Mouse (Mus musculus): ENCODE data around the gene Acox1. TPM values are rescaled to one million over a fixed set of nuclear protein-coding genes. Genes with fewer than 3 reads are reported as not detected.

Acox1 gene
- total and polyA plus RNA-seq, 3 experiments, result 16.1 to 16.8 TPM; not detected in 1

- TF ChIP-seq GABPA (IDR thresholded peaks at IDR 0.05; ENCODE audit: low read depth, low read length) (no peak), ETS1 (IDR thresholded peaks at IDR 0.05; ENCODE audit: low read depth, low read length) (peak; percentile 91), TCF12 (IDR thresholded peaks at IDR 0.05; ENCODE audit: low read depth, low read length) (peak; percentile 88), MAX (IDR thresholded peaks at IDR 0.05; ENCODE audit: low read length) (no peak), USF1 (IDR thresholded peaks at IDR 0.05; ENCODE audit: low read depth, low read length) (no peak), RAD21 (IDR thresholded peaks at IDR 0.05; ENCODE audit: low read depth, low read length) (no peak)
Observed at GRCm38 (mm10) chr11:116194619-116195018, 4.2 kb downstream of the Acox1 start (continued).

GRCm38 (mm10) chr11:116187226-116187930 is 11.5 kb downstream of the Acox1 start:
- H3K36me3 ChIP-seq (ENCODE audit: control insufficient read depth in 1 of 2, insufficient read depth in 2 of 2, low read length in 2 of 2), result peaks cover 0 to 5% of the 10 kb centered on the region in 2 experiments; a peak in 2 of 4 replicates
- no peaks in the 10 kb centered on the region for H3K27me3 ChIP-seq (ENCODE audit: control insufficient read depth in 1 of 2, insufficient read depth in 2 of 2, low read length in 2 of 2)
- no peaks in the 10 kb centered on the region for H3K79me2 ChIP-seq (ENCODE audit: control insufficient read depth, insufficient read depth, low read length, poor library complexity)
- H3K4me1 ChIP-seq (ENCODE audit: control insufficient read depth in 1 of 2, insufficient read depth in 2 of 2, low read length in 2 of 2), result no peaks in the 10 kb centered on the region
- DNase-seq (ENCODE audit: low read depth, low spot score), result no peak
- no peak for TF ChIP-seq ELF1 (IDR thresholded peaks at IDR 0.05; ENCODE audit: low read depth, low read length)
- no peak for TF ChIP-seq HCFC1 (IDR thresholded peaks at IDR 0.05; ENCODE audit: low read depth, low read length)
- H3K4me3 ChIP-seq (ENCODE audit: control insufficient read depth in 1 of 2, insufficient read depth in 1 of 2, low read depth in 2 of 2, low read length in 2 of 2), result no peak overlapping the region
- H3K9ac ChIP-seq (ENCODE audit: control insufficient read depth, low read depth, low read length, poor library complexity, severe bottlenecking), result no peak overlapping the region
- no peak overlapping the region for H3K27ac ChIP-seq (ENCODE audit: control insufficient read depth, low read depth, low read length)
- no peaks in the 10 kb centered on the region for H3K9me3 ChIP-seq (replicated peaks; ENCODE audit: insufficient read depth, low read length)

- H3K4me3 ChIP-seq (ENCODE audit: control insufficient read depth in 1 of 2, insufficient read depth in 1 of 2, low read depth in 2 of 2, low read length in 2 of 2), result no peak overlapping the region
- H3K4me1 ChIP-seq (ENCODE audit: control insufficient read depth in 1 of 2, insufficient read depth in 2 of 2, low read length in 2 of 2), result no peaks in the 10 kb centered on the region
- no peaks in the 10 kb centered on the region for H3K9me3 ChIP-seq (replicated peaks; ENCODE audit: insufficient read depth, low read length)
- no peak for TF ChIP-seq SIN3A (IDR thresholded peaks at IDR 0.05; ENCODE audit: low read length)
- TF ChIP-seq TCF12 (IDR thresholded peaks at IDR 0.05; ENCODE audit: low read depth, low read length), result no peak
- TF ChIP-seq MAFK (IDR thresholded peaks at IDR 0.05; ENCODE audit: borderline replicate concordance, low read depth, low read length), result no peak
- no peak for TF ChIP-seq ETS1 (IDR thresholded peaks at IDR 0.05; ENCODE audit: low read depth, low read length)
- no peak for TF ChIP-seq ZC3H11A (IDR thresholded peaks at IDR 0.05; ENCODE audit: low read depth, low read length)
- no peak for DNase-seq (ENCODE audit: low read depth, low spot score)
- no peaks in the 10 kb centered on the region for H3K27me3 ChIP-seq (ENCODE audit: control insufficient read depth in 1 of 2, insufficient read depth in 2 of 2, low read length in 2 of 2)
- H3K9ac ChIP-seq (ENCODE audit: control insufficient read depth, low read depth, low read length, poor library complexity, severe bottlenecking), result no peak overlapping the region
- peaks cover 0 to 8% of the 10 kb centered on the region in 2 experiments; a peak in 2 of 4 replicates for H3K36me3 ChIP-seq (ENCODE audit: control insufficient read depth in 1 of 2, insufficient read depth in 2 of 2, low read length in 2 of 2)
- no peaks in the 10 kb centered on the region for H3K79me2 ChIP-seq (ENCODE audit: control insufficient read depth, insufficient read depth, low read length, poor library complexity)
- no peak overlapping the region for H3K27ac ChIP-seq (ENCODE audit: control insufficient read depth, low read depth, low read length)
Observed at GRCm38 (mm10) chr11:116186360-116186759, 12.5 kb downstream of the Acox1 start.

GRCm38 (mm10) chr11:116185836-116186235 is 13.0 kb downstream of the Acox1 start:
- no peak for DNase-seq (ENCODE audit: low read depth, low spot score)
- Histone ChIP-seq H3K27ac (ENCODE audit: control insufficient read depth, low read depth, low read length) (no peak overlapping the region), H3K4me1 (ENCODE audit: control insufficient read depth in 1 of 2, insufficient read depth in 2 of 2, low read length in 2 of 2) (no peaks in the 10 kb centered on the region), H3K4me3 (ENCODE audit: control insufficient read depth in 1 of 2, insufficient read depth in 1 of 2, low read depth in 2 of 2, low read length in 2 of 2) (no peak overlapping the region), H3K36me3 (ENCODE audit: control insufficient read depth in 1 of 2, insufficient read depth in 2 of 2, low read length in 2 of 2) (peaks cover 0 to 8% of the 10 kb centered on the region in 2 experiments; a peak in 2 of 4 replicates), H3K9ac (ENCODE audit: control insufficient read depth, low read depth, low read length, poor library complexity, severe bottlenecking) (no peak overlapping the region), H3K79me2 (ENCODE audit: control insufficient read depth, insufficient read depth, low read length, poor library complexity) (no peaks in the 10 kb centered on the region), H3K27me3 (ENCODE audit: control insufficient read depth in 1 of 2, insufficient read depth in 2 of 2, low read length in 2 of 2) (no peaks in the 10 kb centered on the region), H3K9me3 (replicated peaks; ENCODE audit: insufficient read depth, low read length) (no peaks in the 10 kb centered on the region)
- TF ChIP-seq MEF2A (IDR thresholded peaks at IDR 0.05; ENCODE audit: extremely low read depth, insufficient replicate concordance, low read depth, low read length, poor library complexity, severe bottlenecking) (no peak), POLR2AphosphoS5 (IDR thresholded peaks at IDR 0.05; ENCODE audit: borderline replicate concordance, low read depth, low read length) (no peak)
